Mouse (Mus musculus) heart, embryonic 16.5 days (tissue): ENCODE results near the gene Flt3l. TPM values are rescaled to one million over a fixed set of nuclear protein-coding genes. Genes with fewer than 3 reads are reported as not detected.
A peak's percentile ranks its signal among the peaks of the same experiment; 100 is the strongest.

Experiments used
- ATAC-seq: fragments of 200-750 bp; cut with Nextera tagmentation; replicated peaks from 2 replicates; pipeline ENCODE4 v1.8.0; 2017; ENCODE audit warnings: moderate number of reproducible peaks; ENCODE audit not compliant: insufficient read depth, low FRiP score; ENCODE audit errors: extremely low read depth
- H3K27ac ChIP-seq: fragments of 300-500 bp; sonication (generic); 2 replicates; pipeline ENCODE4 v1.5.1; 2014; ENCODE audit warnings: mild to moderate bottlenecking, low read length, control low read depth, moderate library complexity
- H3K27me3 ChIP-seq: fragments of 300-500 bp; sonication (generic); 2 replicates; pipeline ENCODE4 v1.6.1; 2014; ENCODE audit warnings: low read length, mixed read lengths; ENCODE audit not compliant: control insufficient read depth, insufficient read depth
- H3K36me3 ChIP-seq: fragments of 300-500 bp; sonication (generic); 2 replicates; pipeline ENCODE4 v1.6.1; 2014; ENCODE audit not compliant: control insufficient read depth, insufficient read depth
- H3K4me1 ChIP-seq: fragments of 300-500 bp; sonication (generic); 2 replicates; pipeline ENCODE4 v1.6.1; 2014; ENCODE audit warnings: low read length, mixed read lengths; ENCODE audit not compliant: control insufficient read depth, insufficient read depth
- H3K4me2 ChIP-seq: fragments of 300-500 bp; sonication (generic); 2 replicates; pipeline ENCODE4 v1.6.1; 2014; ENCODE audit warnings: low read depth, mild to moderate bottlenecking, control low read depth, low read length
- H3K4me3 ChIP-seq: fragments of 300-500 bp; sonication (generic); 2 replicates; pipeline ENCODE4 v1.5.1; 2014; ENCODE audit warnings: mild to moderate bottlenecking, control low read depth, low read length
- H3K9ac ChIP-seq: fragments of 300-500 bp; sonication (generic); 2 replicates; pipeline ENCODE4 v1.6.1; 2014; ENCODE audit warnings: low read length, control low read depth
- H3K9me3 ChIP-seq: fragments of 300-500 bp; sonication (generic); replicated peaks from 2 replicates; pipeline ENCODE4 v1.6.1; 2016; ENCODE audit warnings: low read length; ENCODE audit not compliant: control insufficient read depth
- WGBS: fragments of 180-500 bp; shearing (Covaris S2); extraction: QIAGEN DNeasy Blood & Tissue Kit; methylation state at CpG from one replicate; pipeline ENCODE4 v1.1.7; 2014; 5-methylcytosine and 5-hydroxymethylcytosine counted together
- polyA plus RNA-seq: library from polyadenylated mRNA; unstranded; fragments of >200 nt; fragmentation: Nextera tagmentation; extraction: Ambion mirVana; gene quantifications from 2 replicates; pipeline ENCODE4 v1.2.1, GENCODE M21; 2015

Flt3l gene
- polyA plus RNA-seq, 1 experiment from 2014 or later, result 2.8 TPM

DNA sequence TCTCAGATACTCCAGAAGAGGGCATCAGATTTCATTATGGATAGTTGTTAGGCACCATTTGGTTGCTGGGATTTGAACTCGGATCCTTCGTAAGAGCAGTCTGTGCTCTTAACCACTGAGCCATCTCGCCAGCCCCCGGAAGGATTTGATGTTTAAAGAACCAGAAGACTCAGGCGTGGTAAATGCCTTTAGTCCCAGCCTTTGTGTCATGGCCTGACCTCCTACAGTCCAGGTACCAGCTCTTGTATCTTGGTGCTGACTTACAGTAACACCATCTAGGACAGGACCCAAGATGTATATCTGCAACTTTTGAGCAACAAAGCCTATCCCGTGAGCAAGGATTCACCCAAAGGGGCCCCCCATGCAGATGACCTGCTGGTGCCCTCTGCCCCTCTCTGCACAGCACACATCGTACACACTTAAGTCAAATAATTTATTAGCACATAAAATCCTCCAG lies 11.1 kb downstream of the Flt3l start:
- 30% methylated on average over 7 of the region's 7 CpGs for WGBS
- H3K4me1 ChIP-seq, result peaks cover 50% of the 10 kb centered on the region
- H3K27me3 ChIP-seq, result no peaks in the 10 kb centered on the region
- H3K9ac ChIP-seq, result no peak overlapping the region
- H3K36me3 ChIP-seq, result peaks cover 49% of the 10 kb centered on the region
- no peaks in the 10 kb centered on the region for H3K9me3 ChIP-seq
- H3K4me2 ChIP-seq, result peak overlapping the region; percentile 66; the same call in 1 of the 2 replicates
- peak overlapping the region; percentile 91; the same call in 1 of the 2 replicates for H3K27ac ChIP-seq
- peak overlapping the region; percentile 39 for H3K4me3 ChIP-seq
- ATAC-seq, result no peak

DNA sequence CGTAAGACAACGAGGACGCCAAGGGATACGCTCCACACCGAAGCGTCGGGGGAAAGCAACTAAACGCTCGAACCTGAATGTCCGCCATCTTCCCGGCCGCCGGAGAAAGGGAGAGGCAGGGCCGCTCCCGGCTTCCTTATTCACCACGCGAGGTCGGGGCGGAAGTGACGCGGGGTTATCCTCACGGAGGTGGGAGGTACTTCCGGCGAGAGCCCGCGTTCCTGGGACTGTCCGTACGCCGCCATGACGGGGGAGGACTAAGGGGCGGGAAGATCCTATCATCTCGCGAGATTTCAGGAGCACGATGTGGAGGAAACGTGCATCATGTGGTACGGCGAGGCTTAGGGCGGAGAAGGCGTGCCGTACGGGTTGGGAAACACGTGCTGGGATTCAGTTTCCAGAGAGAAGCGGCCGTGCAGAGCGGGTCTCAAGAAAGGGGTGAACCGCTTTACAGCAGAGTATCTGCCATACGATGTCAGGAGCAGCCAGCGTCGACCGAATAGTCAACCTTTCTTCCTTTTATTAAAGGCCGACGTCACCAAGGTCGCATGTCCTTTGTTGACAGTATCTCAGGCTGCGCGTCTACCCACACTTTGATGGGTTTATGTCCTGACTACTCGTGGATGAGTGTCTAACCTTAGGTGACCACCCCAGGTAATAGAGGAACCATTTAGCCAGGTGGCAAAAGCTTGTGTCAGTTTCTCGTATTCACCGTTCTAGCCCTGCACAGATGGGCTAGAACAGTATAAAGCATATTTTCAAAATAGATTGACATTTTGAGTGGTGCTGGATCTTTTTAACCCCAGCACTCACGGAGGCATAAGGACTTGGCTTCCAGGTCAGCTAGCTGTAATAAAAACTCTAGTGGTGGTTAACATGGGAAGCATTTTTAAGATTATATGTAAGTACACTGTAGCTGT lies 11.7 kb downstream of the Flt3l start, which contains the start of gene Rps11:
Gene Rps11 (minus strand): TSS at position 216 of the 920 bp plus-strand sequence.
- Histone ChIP-seq H3K27me3 (no peaks in the 10 kb centered on the region), H3K27ac (peak within 1 kb of the TSS; percentile 91), H3K4me1 (peaks cover 46% of the 10 kb centered on the region), H3K9ac (peak within 1 kb of the TSS; percentile 98), H3K36me3 (peaks cover 51% of the 10 kb centered on the region), H3K4me2 (peak within 1 kb of the TSS; percentile 93), H3K4me3 (peak within 1 kb of the TSS; percentile 94), H3K9me3 (no peaks in the 10 kb centered on the region)
- peak; percentile 81 for ATAC-seq
- WGBS, result 1% methylated on average over 59 of the region's 59 CpGs

DNA sequence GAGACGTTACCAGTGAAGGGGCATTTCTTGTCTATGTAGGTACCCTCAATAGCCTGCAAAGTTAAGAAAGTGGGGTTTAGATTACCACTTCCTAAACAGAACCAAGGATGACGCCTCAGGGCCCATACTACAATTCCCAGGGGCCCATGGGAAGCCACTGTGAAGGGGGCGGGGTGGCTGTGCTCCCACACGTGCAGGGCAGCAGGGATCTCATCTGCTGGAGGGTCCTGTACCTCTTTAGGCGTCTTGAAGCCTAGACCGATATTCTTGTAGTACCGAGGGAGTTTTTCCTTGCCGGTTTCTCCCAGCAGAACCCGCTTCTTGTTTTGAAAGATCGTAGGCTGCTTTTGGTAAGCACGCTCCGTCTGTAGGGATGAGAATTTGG lies 13.1 kb downstream of the Flt3l start:
- Histone ChIP-seq H3K4me1 (peaks cover 44% of the 10 kb centered on the region), H3K9me3 (no peaks in the 10 kb centered on the region)

DNA sequence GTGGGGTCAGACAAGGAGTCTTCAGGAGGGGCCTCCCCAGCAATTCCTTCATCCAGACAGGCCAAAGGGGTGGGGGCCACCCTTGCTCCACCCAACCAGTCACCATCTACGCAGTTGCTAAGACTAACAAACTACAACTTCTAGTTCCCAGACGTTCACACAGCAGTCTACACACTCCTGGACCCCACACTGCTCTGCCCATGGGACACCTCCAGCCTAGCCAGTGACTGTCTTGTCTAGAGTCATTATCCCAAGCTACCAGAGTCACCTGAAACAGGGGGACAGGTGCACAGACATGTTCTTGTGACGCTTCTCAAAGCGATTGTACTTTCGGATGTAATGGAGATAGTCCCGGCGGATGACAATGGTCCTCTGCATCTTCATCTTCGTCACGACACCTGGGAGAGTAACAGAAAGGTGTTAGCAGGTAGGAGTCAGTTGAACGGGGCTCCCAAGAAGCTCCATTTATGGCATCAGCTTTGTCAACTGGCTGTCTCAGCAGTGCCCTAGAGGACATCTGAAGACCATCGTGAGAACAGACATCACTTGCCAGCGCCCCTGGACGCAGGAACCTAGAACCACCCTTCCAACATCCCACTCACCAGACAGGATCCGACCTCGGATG lies 13.6 kb downstream of the Flt3l start:
- WGBS, result 76% methylated on average over 15 of the region's 15 CpGs
- Histone ChIP-seq H3K9ac (peak overlapping the region; percentile 98), H3K4me2 (peak overlapping the region; percentile 93), H3K36me3 (peaks cover 51% of the 10 kb centered on the region), H3K9me3 (no peaks in the 10 kb centered on the region), H3K27me3 (no peaks in the 10 kb centered on the region), H3K4me3 (peak overlapping the region; percentile 94), H3K4me1 (peaks cover 44% of the 10 kb centered on the region), H3K27ac (no peak overlapping the region; the same call in 1 of the 2 replicates)
- ATAC-seq, result no peak

More for the DNA sequence above, 13.1 kb downstream of the Flt3l start:
- 14% methylated on average over 12 of the region's 12 CpGs for WGBS
- Histone ChIP-seq H3K27me3 (no peaks in the 10 kb centered on the region), H3K36me3 (peaks cover 51% of the 10 kb centered on the region), H3K9ac (peak overlapping the region; percentile 98), H3K27ac (peak overlapping the region; percentile 91), H3K4me2 (peak overlapping the region; percentile 93), H3K4me3 (peak overlapping the region; percentile 94)
- no peak for ATAC-seq

- H3K4me3 ChIP-seq, result peak overlapping the region; percentile 19; the same call in 1 of the 2 replicates
- H3K36me3 ChIP-seq, result peaks cover 49% of the 10 kb centered on the region
- H3K27ac ChIP-seq, result peak overlapping the region; percentile 46
- no peak for ATAC-seq
- H3K9ac ChIP-seq, result peak overlapping the region; percentile 51
- H3K9me3 ChIP-seq, result no peaks in the 10 kb centered on the region
- H3K4me1 ChIP-seq, result peaks cover 38% of the 10 kb centered on the region
- H3K4me2 ChIP-seq, result peak overlapping the region; percentile 35; the same call in 1 of the 2 replicates
- H3K27me3 ChIP-seq, result no peaks in the 10 kb centered on the region
Measured at GRCm38 (mm10) chr7:45121966-45122365, 14.3 kb downstream of the Flt3l start.

DNA sequence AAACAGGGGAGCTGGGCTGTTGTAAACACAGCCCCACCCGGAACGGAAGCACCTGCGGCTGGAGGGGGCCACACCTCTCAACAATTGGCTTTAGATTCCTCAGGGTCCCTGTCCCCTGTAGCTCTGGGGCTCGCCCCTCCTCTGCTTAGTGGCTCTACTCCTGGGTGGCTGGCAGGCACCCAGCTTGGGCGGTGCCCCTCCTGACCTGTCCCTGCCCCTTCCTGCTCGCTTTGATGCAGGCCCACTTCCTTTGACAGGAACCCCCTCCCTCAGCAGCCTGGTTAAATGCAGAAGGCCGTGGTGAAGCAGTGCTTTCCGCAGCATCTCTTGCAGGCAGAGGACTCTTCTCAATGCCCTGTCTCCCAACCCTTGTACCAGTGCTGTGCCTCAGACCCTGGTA lies 14.8 kb downstream of the Flt3l start:
- peaks cover 33% of the 10 kb centered on the region for H3K4me1 ChIP-seq
- 51% methylated on average over 8 of the region's 8 CpGs for WGBS
- peaks cover 44% of the 10 kb centered on the region for H3K36me3 ChIP-seq
- H3K9ac ChIP-seq, result peak overlapping the region; percentile 51; the same call in 1 of the 2 replicates
- H3K4me2 ChIP-seq, result peak overlapping the region; percentile 35; the same call in 1 of the 2 replicates
- no peaks in the 10 kb centered on the region for H3K27me3 ChIP-seq
- ATAC-seq, result no peak
- H3K27ac ChIP-seq, result peak overlapping the region; percentile 56
- H3K9me3 ChIP-seq, result no peaks in the 10 kb centered on the region
- H3K4me3 ChIP-seq, result peak overlapping the region; percentile 19; the same call in 1 of the 2 replicates

DNA sequence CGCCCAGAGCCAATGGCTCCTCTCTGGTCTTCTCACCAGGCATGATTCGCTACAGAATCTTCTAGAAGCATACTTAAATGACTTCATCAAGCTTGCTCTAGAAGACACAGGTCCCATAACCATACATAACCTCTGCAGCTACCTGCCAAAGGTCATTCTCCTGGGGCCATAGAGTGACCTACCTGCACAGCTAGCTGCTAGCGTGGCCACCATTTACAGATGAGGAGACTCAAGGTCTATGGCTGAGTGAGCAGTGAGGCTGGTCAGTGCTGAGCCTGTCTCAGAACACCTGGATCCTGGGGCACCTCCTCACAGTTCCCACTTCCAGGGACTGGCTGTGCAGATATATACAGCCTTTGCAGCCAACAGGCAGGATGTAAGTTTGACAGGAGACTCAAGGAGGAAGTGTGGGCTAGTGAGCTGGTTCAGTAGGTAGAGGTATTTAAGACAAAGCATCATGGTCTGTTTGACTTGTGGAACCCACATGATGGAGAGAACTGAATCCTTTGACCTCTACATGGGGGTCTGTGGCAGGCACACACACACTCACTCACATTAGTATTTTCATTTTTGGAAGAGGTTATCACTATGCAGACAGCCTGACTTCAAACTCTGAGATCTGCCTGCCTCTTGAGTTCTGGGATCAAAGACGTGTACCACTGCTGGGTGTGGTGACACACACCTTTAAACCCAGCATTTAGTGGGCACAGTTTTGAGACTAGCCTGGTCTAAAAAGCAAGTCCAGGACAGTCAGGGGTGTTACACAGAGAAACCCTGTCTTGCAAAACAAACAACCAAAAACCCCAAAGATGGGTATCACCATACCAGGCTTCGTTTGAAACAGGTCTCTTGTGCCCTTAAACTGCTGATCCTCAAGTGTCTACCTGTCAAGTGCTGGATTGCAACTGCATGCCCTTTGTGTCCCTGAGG lies 16.2 kb downstream of the Flt3l start:
- WGBS, result 79% methylated on average over 5 of the region's 5 CpGs
- Histone ChIP-seq H3K4me1 (peaks cover 28% of the 10 kb centered on the region), H3K9me3 (no peaks in the 10 kb centered on the region), H3K4me3 (no peak overlapping the region), H3K4me2 (no peak overlapping the region), H3K9ac (no peak overlapping the region), H3K36me3 (peaks cover 30% of the 10 kb centered on the region), H3K27me3 (no peaks in the 10 kb centered on the region), H3K27ac (no peak overlapping the region)
- no peak for ATAC-seq

GRCm38 (mm10) chr7:45118336-45118735 lies 17.9 kb downstream of the Flt3l start:
- peaks cover 23% of the 10 kb centered on the region for H3K4me1 ChIP-seq
- H3K36me3 ChIP-seq, result peaks cover 29% of the 10 kb centered on the region
- H3K9ac ChIP-seq, result no peak overlapping the region
- no peak overlapping the region for H3K27ac ChIP-seq
- no peak overlapping the region for H3K4me3 ChIP-seq
- 87% methylated on average over 6 of the region's 6 CpGs for WGBS
- H3K4me2 ChIP-seq, result no peak overlapping the region
- no peaks in the 10 kb centered on the region for H3K27me3 ChIP-seq
- ATAC-seq, result no peak
- H3K9me3 ChIP-seq, result no peaks in the 10 kb centered on the region
